Mouse (Mus musculus) thymus, adult 2 months (tissue): ENCODE data around the gene Ppp1r1b.

Source experiments
- CTCF ChIP-seq: fragments of 200-500 bp; IDR thresholded peaks from 2 replicates; pipeline ENCODE4 v1.5.1; 2012; ENCODE audit warnings: mild to moderate bottlenecking, control low read depth, low read length, moderate library complexity, borderline replicate concordance; ENCODE audit not compliant: control insufficient read depth, poor library complexity, insufficient read depth; ENCODE audit errors: extremely low read depth
- POLR2A ChIP-seq: fragments of 200-500 bp; IDR thresholded peaks from 2 replicates; pipeline ENCODE4 v1.6.1; 2012; ENCODE audit warnings: mild to moderate bottlenecking, low read length, control low read depth, moderate library complexity; ENCODE audit not compliant: control insufficient read depth, poor library complexity, insufficient read depth; ENCODE audit errors: extremely low read depth

- TF ChIP-seq CTCF = no peak
- TF ChIP-seq POLR2A = no peak
These were observed 28.3 kb upstream of the Ppp1r1b start for GRCm38 (mm10) chr11:98319944-98320343.
